ENCODE assay signal across 18 mouse cellular contexts in genomic region chr16:31444521-31444920, GRCm38 (mm10). TPM values are rescaled to one million over a fixed set of nuclear protein-coding genes. Genes with fewer than 3 reads are reported as not detected.
DNase-seq lines count a peak whose midpoint lies in the region; ATAC-seq and TF ChIP-seq lines count a peak whose summit lies in the region.
"Had no signal": no experiment of that assay in that cellular context is flagged by ENCODE, and none has a peak within 500 bp of the region (broad histone marks: within the 10 kb centered on the region; RNA-seq: fewer than 3 reads in every experiment).

No protein-coding gene starts in this region.

- TF ChIP-seq CTCF in lung, embryonic 14.5 days (IDR thresholded peaks at IDR 0.05; ENCODE audit: low read depth) = no peak
- TF ChIP-seq CTCF in lung, adult 2 months (IDR thresholded peaks at IDR 0.05; ENCODE audit: insufficient read depth, low read length) = no peak

- no peaks in the 10 kb centered on the region for H3K36me3 ChIP-seq in lung, embryonic 14.5 days (ENCODE audit: insufficient read depth)
- no peaks in the 10 kb centered on the region for H3K36me3 ChIP-seq in stomach, embryonic 15.5 days
- H3K36me3 ChIP-seq: G1E; heart, embryonic 10.5 days had no signal

- H3K4me1 ChIP-seq in lung, embryonic 14.5 days (ENCODE audit: insufficient read depth) = peaks cover 4% of the 10 kb centered on the region; the same call in 1 of the 2 replicates
- no peaks in the 10 kb centered on the region for H3K4me1 ChIP-seq in lung, adult 2 months (ENCODE audit: control insufficient read depth, insufficient read depth, low read length)
- H3K4me1 ChIP-seq in stomach, embryonic 15.5 days = no peaks in the 10 kb centered on the region
- H3K4me1 ChIP-seq: embryonic facial prominence, embryonic 10.5 days; forebrain, embryonic 13.5 days; heart, embryonic 10.5 days; hindbrain, embryonic 13.5 days had no signal

- no peak overlapping the region for H3K27ac ChIP-seq in lung, embryonic 14.5 days (ENCODE audit: low read depth)
- peak overlapping the region; percentile 44; the same call in 1 of the 2 replicates for H3K27ac ChIP-seq in stomach, embryonic 15.5 days
- H3K27ac ChIP-seq: embryonic facial prominence, embryonic 10.5 days; forebrain, embryonic 13.5 days; heart, embryonic 10.5 days; hindbrain, embryonic 13.5 days; hindbrain, postnatal 0 days had no signal

- WGBS in lung, embryonic 14.5 days = 61% methylated on average over 6 of the region's 6 CpGs
- WGBS in lung, adult 2 months = 66% methylated on average over 6 of the region's 6 CpGs
- WGBS in stomach, embryonic 15.5 days = 67% methylated on average over 6 of the region's 6 CpGs

- H3K9me3 ChIP-seq in lung, embryonic 14.5 days (ENCODE audit: low read depth, low read length) = no peaks in the 10 kb centered on the region
- no peaks in the 10 kb centered on the region for H3K9me3 ChIP-seq in stomach, embryonic 15.5 days
- H3K9me3 ChIP-seq: embryonic facial prominence, embryonic 10.5 days; forebrain, embryonic 13.5 days; G1E; heart, embryonic 10.5 days; hindbrain, embryonic 13.5 days had no signal

- H3K9ac ChIP-seq in lung, embryonic 14.5 days = no peak overlapping the region
- H3K9ac ChIP-seq in stomach, embryonic 15.5 days = no peak overlapping the region
- H3K9ac ChIP-seq: forebrain, embryonic 13.5 days; hindbrain, embryonic 13.5 days had no signal

- no peak for TF ChIP-seq POLR2A in lung, adult 2 months (IDR thresholded peaks at IDR 0.05; ENCODE audit: borderline replicate concordance, extremely low read depth, low read depth, low read length)

- intact Hi-C loops in gastrocnemius, postnatal 14 days (cut with DNase I; ENCODE audit: low total_unique reads) = no loop called here

- no peak for ATAC-seq in lung, embryonic 14.5 days (ENCODE audit: insufficient read depth)
- ATAC-seq in stomach, embryonic 15.5 days (ENCODE audit: insufficient read depth, low FRiP score, low read depth) = no peak
- ATAC-seq: CD4-positive, CD25-positive, alpha-beta regulatory T cell, adult 4 months; forebrain, embryonic 13.5 days; hindbrain, postnatal 0 days had no signal

- H3K4me3 ChIP-seq in lung, embryonic 14.5 days (ENCODE audit: low read depth, low read length) = no peak overlapping the region
- no peak overlapping the region for H3K4me3 ChIP-seq in lung, adult 2 months (replicated peaks; ENCODE audit: extremely low read depth, low read depth, low read length)
- H3K4me3 ChIP-seq in stomach, embryonic 15.5 days (replicated peaks) = no peak overlapping the region
- H3K4me3 ChIP-seq: embryonic facial prominence, embryonic 10.5 days; forebrain, embryonic 13.5 days; heart, embryonic 10.5 days; hindbrain, embryonic 13.5 days had no signal

- H3K27me3 ChIP-seq in lung, embryonic 14.5 days (ENCODE audit: insufficient read depth, low read length) = no peaks in the 10 kb centered on the region
- H3K27me3 ChIP-seq in stomach, embryonic 15.5 days (replicated peaks) = no peaks in the 10 kb centered on the region
- H3K27me3 ChIP-seq: forebrain, embryonic 13.5 days; hindbrain, embryonic 13.5 days had no signal

- peak; percentile 68 for DNase-seq in lung, embryonic 14.5 days
- no peak for DNase-seq in lung, adult 2 months
- DNase-seq in adipocyte (ENCODE audit: low spot score) = peak; percentile 85
- no peak for DNase-seq in right cerebral cortex, postnatal 14 days
- no peak for DNase-seq in gastrocnemius, postnatal 14 days
- DNase-seq: adrenal gland, postnatal 14 days; B cell, adult 2 months; cerebellum, adult 11-12 months; heart, adult 18-20 months; heart, postnatal 14 days had no signal

- H3K4me2 ChIP-seq in lung, embryonic 14.5 days = no peak overlapping the region
- no peak overlapping the region for H3K4me2 ChIP-seq in stomach, embryonic 15.5 days
- H3K4me2 ChIP-seq: forebrain, embryonic 13.5 days; hindbrain, embryonic 13.5 days had no signal

RNA-seq across cellular contexts. Expression of gene Bdh1, which starts 22.4 kb away (rescaled TPM):
- 3.1 and 5.7 TPM in 2 replicates for polyA plus RNA-seq in lung, embryonic 14.5 days (2014; fragmentation: Nextera tagmentation; extraction: Ambion mirVana)
- polyA plus RNA-seq in lung, adult 2 months (2012; rRNA removed) = 5.7 and 10.2 TPM in 2 replicates
- polyA plus RNA-seq in stomach, embryonic 15.5 days (2015; fragmentation: Nextera tagmentation; extraction: Ambion mirVana) = 62.6 and 85.6 TPM in 2 replicates
- total RNA-seq in gastrocnemius, postnatal 14 days (2021) = under 1 TPM; 0.29 to 0.57 TPM
- polyA plus RNA-seq: G1E had no signal

Comparison
In these comparisons a context has a peak if more than half of its experiments do, and no peak if none do; other contexts are left out.
1. DNase-seq: peak in lung, embryonic 14.5 days (single experiment) and adipocyte (single experiment); none in lung, adult 2 months (single experiment), right cerebral cortex, postnatal 14 days (single experiment) and gastrocnemius, postnatal 14 days (single experiment).